Mouse (Mus musculus): ENCODE data around the gene Padi6. TPM values are rescaled to one million over a fixed set of nuclear protein-coding genes. Genes with fewer than 3 reads are reported as not detected.

Padi6 gene
- polyA plus RNA-seq, 1 experiment from 2014 or later, result not detected

DNA sequence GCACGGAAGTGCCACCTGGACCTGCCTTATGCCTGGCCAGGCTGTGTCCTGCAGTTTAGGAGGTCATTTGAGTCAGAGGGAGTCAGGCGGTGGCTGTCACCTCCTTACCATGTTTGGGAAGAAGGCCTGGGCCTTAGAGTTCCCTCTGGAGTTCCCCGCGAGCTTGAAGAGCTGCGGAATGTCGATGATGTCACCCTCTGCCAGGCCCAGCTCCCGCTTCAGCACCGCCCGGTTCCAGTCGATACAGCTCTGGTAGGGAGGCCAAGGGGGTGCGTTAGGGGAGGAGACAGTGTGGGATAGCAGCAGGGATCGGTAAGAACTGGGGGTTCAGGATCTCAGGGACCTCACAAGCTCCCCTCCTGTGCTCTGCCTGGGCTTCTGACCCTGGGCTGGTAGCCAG is 5.5 kb upstream of the Padi6 start:
- H3K27ac ChIP-seq, result no peak overlapping the region
- no peak overlapping the region for H3K4me3 ChIP-seq (replicated peaks)
- ATAC-seq (ENCODE audit: low read depth) (no peak), DNase-seq (no peak)
- H3K4me1 ChIP-seq (replicated peaks), result peaks cover 11% of the 10 kb centered on the region
- no peaks in the 10 kb centered on the region for H3K36me3 ChIP-seq
- H3K27me3 ChIP-seq, result peaks cover 17% of the 10 kb centered on the region; the same call in 1 of the 2 replicates
- H3K4me2 ChIP-seq, result no peak overlapping the region
- no peak overlapping the region for H3K9ac ChIP-seq
- 30% methylated on average over 12 of the region's 12 CpGs for WGBS (ENCODE audit: insufficient replicate concordance)
- no peaks in the 10 kb centered on the region for H3K9me3 ChIP-seq (replicated peaks)

DNA sequence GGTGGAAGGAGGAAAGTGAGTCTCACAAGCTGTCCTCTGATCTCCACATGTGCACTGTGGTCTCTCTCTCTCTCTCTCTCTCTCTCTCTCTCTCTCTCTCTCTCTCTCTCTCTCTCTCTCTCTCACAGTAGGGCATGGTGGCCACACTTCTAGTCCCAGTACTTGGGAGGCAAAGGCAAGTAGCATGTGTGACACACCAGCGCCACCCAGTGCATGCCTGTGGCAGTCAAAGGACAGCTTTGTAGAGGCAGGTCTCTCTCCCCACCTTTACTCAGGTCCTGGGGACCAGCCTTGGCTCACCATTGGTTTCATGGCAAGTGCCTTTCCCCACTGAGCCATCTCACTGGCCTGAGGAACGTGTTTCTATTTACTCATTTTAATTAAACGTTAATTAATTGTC is 2.2 kb upstream of the Padi6 start:
- Histone ChIP-seq H3K4me2 (no peak overlapping the region), H3K4me3 (replicated peaks) (no peak overlapping the region), H3K27me3 (peaks cover 17% of the 10 kb centered on the region; the same call in 1 of the 2 replicates), H3K27ac (no peak overlapping the region), H3K9me3 (replicated peaks) (no peaks in the 10 kb centered on the region), H3K4me1 (replicated peaks) (peaks cover 3% of the 10 kb centered on the region), H3K36me3 (no peaks in the 10 kb centered on the region), H3K9ac (no peak overlapping the region)
- ATAC-seq (ENCODE audit: low read depth) (0 out of 2 replicates have a peak, but pooled peaks have one; percentile 19), DNase-seq (peak; percentile 43)
- 10% methylated on average over 3 of the region's 3 CpGs for WGBS (ENCODE audit: insufficient replicate concordance)

DNA sequence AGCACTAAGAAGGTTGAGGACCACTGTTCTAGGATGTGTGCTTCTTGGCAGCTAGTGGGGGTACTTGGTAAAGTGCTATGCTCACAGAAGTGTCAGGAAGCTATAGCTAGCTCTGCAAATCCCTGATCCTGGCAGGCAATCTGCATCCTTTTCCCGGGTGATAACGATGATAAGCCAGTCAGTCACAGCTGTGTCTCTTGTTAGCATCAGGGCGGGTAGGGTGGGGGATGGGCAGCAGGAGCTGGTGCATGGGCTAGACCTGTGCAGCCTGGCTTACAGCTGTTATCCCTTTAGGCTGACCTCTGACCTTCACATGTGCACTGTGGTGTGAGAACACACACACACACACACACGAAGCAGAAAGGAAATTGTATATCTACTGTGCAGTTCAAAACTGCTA is 643 bp upstream of the Padi6 start:
- Histone ChIP-seq H3K36me3 (no peaks in the 10 kb centered on the region), H3K27me3 (peaks cover 16% of the 10 kb centered on the region; the same call in 1 of the 2 replicates), H3K27ac (no peak overlapping the region)

DNA sequence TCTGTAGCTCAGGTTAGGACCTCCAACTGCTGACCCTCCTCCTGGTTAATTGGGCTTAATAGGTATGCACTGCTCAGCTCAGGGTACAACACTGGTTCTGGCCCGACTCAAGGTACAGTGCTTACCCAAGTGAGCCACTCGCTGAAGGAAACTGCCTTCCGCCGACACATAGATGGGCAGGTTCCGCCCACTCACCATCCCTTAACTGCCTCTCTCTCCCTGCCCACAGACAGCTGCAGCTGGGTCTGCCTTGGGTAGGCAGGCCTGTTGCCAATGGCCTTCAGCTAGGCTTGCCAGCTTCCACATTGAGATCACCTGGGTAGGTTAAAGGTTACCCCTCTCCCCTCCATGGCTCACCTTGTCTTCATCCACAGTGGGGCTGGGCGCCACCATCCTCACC is 1.0 kb downstream of the Padi6 start:
- 65% methylated on average over 6 of the region's 6 CpGs for WGBS (ENCODE audit: insufficient replicate concordance)
- Histone ChIP-seq H3K9ac (no peak overlapping the region), H3K9me3 (replicated peaks) (no peaks in the 10 kb centered on the region), H3K4me1 (replicated peaks) (no peaks in the 10 kb centered on the region), H3K27ac (no peak overlapping the region), H3K4me2 (no peak overlapping the region), H3K27me3 (0 out of 2 replicates have a peak, but pooled peaks cover 4% of the 10 kb centered on the region), H3K4me3 (replicated peaks) (no peak overlapping the region), H3K36me3 (no peaks in the 10 kb centered on the region)
- DNase-seq, result no peak
- ATAC-seq (ENCODE audit: low read depth), result no peak

More for the DNA sequence above, 643 bp upstream of the Padi6 start:
- H3K4me3 ChIP-seq (replicated peaks), result no peak overlapping the region
- H3K4me2 ChIP-seq, result no peak overlapping the region
- H3K9ac ChIP-seq, result no peak overlapping the region
- ATAC-seq (ENCODE audit: low read depth) (no peak), DNase-seq (no peak)
- peaks cover 3% of the 10 kb centered on the region for H3K4me1 ChIP-seq (replicated peaks)
- no peaks in the 10 kb centered on the region for H3K9me3 ChIP-seq (replicated peaks)
- WGBS (ENCODE audit: insufficient replicate concordance), result 28% methylated on average over 4 of the region's 4 CpGs

DNA sequence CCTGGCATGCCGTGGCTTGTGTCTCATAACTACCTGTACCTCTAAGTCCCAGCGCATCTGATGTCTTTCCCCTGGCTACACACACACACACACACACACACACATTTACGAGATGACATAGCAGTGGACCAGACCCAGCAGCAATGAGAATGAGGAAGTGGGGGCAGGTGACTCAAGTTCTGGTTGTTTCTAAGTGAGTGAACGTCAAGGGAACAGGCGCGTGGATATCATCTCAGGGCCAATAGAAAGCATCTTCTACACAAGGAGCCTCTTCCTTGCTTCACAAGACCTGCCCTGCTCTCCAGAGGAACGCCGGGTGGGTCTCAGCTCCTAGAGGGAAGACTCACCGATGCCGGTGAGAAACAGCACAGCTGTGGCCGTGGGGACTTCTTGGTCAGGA is 1.8 kb downstream of the Padi6 start:
- no peak overlapping the region for H3K4me2 ChIP-seq
- H3K4me3 ChIP-seq (replicated peaks), result no peak overlapping the region
- H3K27ac ChIP-seq, result no peak overlapping the region
- H3K27me3 ChIP-seq, result 0 out of 2 replicates have a peak, but pooled peaks cover 4% of the 10 kb centered on the region
- no peak for ATAC-seq (ENCODE audit: low read depth)
- DNase-seq, result no peak
- no peaks in the 10 kb centered on the region for H3K4me1 ChIP-seq (replicated peaks)
- no peaks in the 10 kb centered on the region for H3K36me3 ChIP-seq
- no peaks in the 10 kb centered on the region for H3K9me3 ChIP-seq (replicated peaks)
- H3K9ac ChIP-seq, result no peak overlapping the region
- WGBS (ENCODE audit: insufficient replicate concordance), result 53% methylated on average over 11 of the region's 11 CpGs

DNA sequence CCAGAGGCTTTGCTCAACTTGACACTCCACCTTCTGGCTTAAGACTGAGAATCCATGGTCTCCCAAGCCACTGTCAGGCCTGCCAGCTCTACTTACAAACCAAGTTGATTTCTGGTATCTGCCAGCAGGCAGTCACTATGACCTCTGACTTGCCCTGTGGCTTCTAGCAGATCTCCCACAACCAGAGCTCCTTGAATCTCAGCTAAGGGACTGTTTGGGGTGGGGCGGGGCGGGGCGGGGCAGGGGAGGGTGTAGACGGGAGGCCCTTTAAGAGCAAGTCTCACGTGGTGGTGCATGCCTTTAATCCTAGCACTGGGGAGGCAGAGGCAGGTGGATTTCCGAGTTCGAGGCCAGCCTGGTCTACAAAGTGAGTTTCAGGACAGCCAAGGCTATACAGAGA is 9.6 kb downstream of the Padi6 start:
- Histone ChIP-seq H3K4me3 (replicated peaks) (no peak overlapping the region), H3K36me3 (no peaks in the 10 kb centered on the region), H3K9ac (no peak overlapping the region), H3K9me3 (replicated peaks) (no peaks in the 10 kb centered on the region), H3K27me3 (no peaks in the 10 kb centered on the region), H3K27ac (no peak overlapping the region), H3K4me2 (no peak overlapping the region), H3K4me1 (replicated peaks) (0 out of 2 replicates have a peak, but pooled peaks cover 2% of the 10 kb centered on the region)
- DNase-seq (peak; percentile 38), ATAC-seq (ENCODE audit: low read depth) (0 out of 2 replicates have a peak, but pooled peaks have one; percentile 15)
- WGBS (ENCODE audit: insufficient replicate concordance), result 28% methylated on average over 7 of the region's 7 CpGs

DNA sequence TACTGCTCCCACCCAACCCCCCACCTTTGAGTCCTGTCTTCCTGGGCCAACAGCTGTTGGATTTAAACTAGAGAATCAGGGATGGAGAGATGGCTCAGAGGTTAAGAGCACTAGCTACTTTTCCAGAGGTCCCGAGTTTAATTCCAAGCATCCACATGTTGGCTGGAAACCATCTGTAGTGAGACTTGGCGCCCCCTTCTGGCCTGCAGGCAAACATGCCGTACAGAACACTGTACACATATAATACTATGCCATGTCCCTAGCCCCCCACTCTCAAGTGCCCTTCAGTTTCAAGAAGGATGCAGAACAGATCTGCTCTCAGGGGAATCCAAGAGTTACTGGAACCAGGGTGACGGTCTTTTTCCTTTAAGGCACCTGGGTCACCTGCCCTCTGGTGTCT is 10.8 kb downstream of the Padi6 start:
- Histone ChIP-seq H3K27me3 (no peaks in the 10 kb centered on the region), H3K9ac (no peak overlapping the region), H3K4me1 (replicated peaks) (0 out of 2 replicates have a peak, but pooled peaks cover 2% of the 10 kb centered on the region), H3K27ac (no peak overlapping the region), H3K4me3 (replicated peaks) (no peak overlapping the region), H3K4me2 (no peak overlapping the region), H3K9me3 (replicated peaks) (no peaks in the 10 kb centered on the region), H3K36me3 (no peaks in the 10 kb centered on the region)
- ATAC-seq (ENCODE audit: low read depth), result no peak
- WGBS (ENCODE audit: insufficient replicate concordance), result 65% methylated on average over 4 of the region's 4 CpGs
- DNase-seq, result no peak

DNA sequence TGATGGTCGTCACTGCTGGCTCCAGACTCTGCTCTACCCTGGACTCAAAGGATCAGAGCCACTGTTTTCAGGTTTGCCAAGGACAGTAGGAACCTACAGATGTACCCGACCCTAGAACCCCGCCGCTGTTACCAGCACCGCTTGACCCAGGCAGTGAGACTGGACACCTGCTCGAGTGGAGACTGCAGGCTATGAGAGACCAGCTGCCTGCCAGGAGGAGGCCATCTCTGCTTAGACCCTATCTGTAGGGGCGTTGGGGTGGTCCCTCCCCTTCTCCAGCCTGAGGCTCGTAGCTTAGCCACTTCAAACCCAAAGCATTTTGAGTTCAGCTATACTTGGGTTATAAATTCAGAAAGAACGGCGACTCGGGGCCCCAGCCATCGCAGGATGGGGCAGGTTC is 15.5 kb downstream of the Padi6 start:
- WGBS (ENCODE audit: insufficient replicate concordance), result 78% methylated on average over 12 of the region's 12 CpGs
- peaks cover 31% of the 10 kb centered on the region for H3K36me3 ChIP-seq
- no peak overlapping the region for H3K27ac ChIP-seq
- no peak for ATAC-seq (ENCODE audit: low read depth)
- no peaks in the 10 kb centered on the region for H3K27me3 ChIP-seq
- no peak overlapping the region for H3K4me2 ChIP-seq
- no peaks in the 10 kb centered on the region for H3K9me3 ChIP-seq (replicated peaks)
- peaks cover 4% of the 10 kb centered on the region; the same call in 1 of the 2 replicates for H3K4me1 ChIP-seq (replicated peaks)
- no peak overlapping the region for H3K4me3 ChIP-seq (replicated peaks)
- no peak for DNase-seq
- H3K9ac ChIP-seq, result no peak overlapping the region

DNA sequence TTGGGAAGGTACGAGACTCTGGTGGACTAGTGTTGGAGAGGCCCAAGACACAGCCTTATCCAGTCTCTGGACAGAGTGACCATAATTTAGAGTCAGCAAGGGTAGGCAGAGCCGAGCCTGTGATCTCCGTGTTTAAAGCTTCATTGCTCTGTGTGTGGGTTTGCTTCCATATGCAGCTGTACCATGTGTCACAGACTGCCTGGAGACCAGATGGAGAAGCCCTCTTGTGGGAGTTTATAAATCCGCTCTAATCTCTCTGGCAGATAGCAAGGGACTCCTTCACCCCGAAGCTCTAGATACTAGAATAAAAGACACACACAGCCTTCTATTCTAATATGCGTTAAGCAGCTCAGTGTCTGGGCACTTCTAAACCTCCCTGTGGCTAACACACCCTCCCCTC is 17.7 kb downstream of the Padi6 start:
- Histone ChIP-seq H3K27ac (no peak overlapping the region), H3K27me3 (no peaks in the 10 kb centered on the region), H3K9me3 (replicated peaks) (no peaks in the 10 kb centered on the region), H3K4me2 (no peak overlapping the region), H3K36me3 (peaks cover 53% of the 10 kb centered on the region), H3K4me3 (replicated peaks) (no peak overlapping the region), H3K9ac (no peak overlapping the region), H3K4me1 (replicated peaks) (peaks cover 5% of the 10 kb centered on the region; the same call in 1 of the 2 replicates)
- DNase-seq (no peak), ATAC-seq (ENCODE audit: low read depth) (no peak)
- 72% methylated on average over 6 of the region's 6 CpGs for WGBS (ENCODE audit: insufficient replicate concordance)

DNA sequence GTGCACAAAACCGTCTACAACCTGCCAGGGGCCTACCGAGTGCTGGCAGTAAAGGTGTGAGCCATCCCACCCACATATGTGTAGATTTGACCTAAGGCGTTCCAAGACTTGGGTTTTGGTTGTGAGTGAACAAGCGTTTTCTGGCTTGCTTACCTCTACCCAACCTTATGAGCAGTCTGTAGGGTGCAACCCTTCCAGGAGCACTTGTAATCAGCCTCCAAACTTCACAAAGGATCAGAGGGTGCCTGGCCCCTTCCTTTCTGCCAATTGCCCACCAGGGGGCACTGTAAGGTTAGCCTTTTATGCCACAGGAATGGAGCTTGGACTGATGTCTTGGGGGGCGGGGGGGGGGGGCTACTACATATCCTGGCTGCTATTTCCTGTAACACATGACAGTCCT is 18.6 kb downstream of the Padi6 start:
- Histone ChIP-seq H3K36me3 (peaks cover 62% of the 10 kb centered on the region), H3K4me3 (replicated peaks) (no peak overlapping the region), H3K4me2 (no peak overlapping the region), H3K27ac (no peak overlapping the region), H3K27me3 (no peaks in the 10 kb centered on the region), H3K4me1 (replicated peaks) (peaks cover 5% of the 10 kb centered on the region; the same call in 1 of the 2 replicates), H3K9ac (no peak overlapping the region), H3K9me3 (replicated peaks) (no peaks in the 10 kb centered on the region)
- 60% methylated on average over 5 of the region's 5 CpGs for WGBS (ENCODE audit: insufficient replicate concordance)
- peak; percentile 47; the same call in 1 of the 2 replicates for ATAC-seq (ENCODE audit: low read depth)
- DNase-seq, result no peak

DNA sequence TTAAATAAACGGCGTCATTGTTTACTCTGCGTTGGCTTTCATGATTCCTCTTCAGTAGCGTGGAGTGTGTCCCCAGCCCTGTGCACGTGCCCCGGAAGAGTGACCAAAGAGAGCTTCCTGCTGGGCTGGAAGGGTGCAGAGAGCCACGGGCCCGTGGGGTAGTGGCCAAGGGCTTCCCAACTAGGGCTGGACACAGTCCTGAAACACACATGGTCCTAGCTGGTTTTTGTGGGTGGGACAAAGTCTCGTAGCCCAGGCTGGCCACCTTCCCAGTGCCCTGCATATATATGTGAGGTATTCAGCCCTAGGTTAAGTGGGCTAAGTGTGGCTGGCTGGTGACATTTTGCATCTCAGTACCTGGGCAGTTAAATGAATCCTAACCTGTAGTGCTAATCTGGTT is 19.3 kb downstream of the Padi6 start:
- Histone ChIP-seq H3K4me2 (no peak overlapping the region), H3K4me1 (replicated peaks) (peaks cover 5% of the 10 kb centered on the region; the same call in 1 of the 2 replicates), H3K9me3 (replicated peaks) (no peaks in the 10 kb centered on the region), H3K4me3 (replicated peaks) (no peak overlapping the region), H3K27ac (no peak overlapping the region), H3K9ac (no peak overlapping the region), H3K36me3 (peaks cover 68% of the 10 kb centered on the region), H3K27me3 (no peaks in the 10 kb centered on the region)
- WGBS (ENCODE audit: insufficient replicate concordance), result 74% methylated on average over 9 of the region's 9 CpGs
- DNase-seq (no peak), ATAC-seq (ENCODE audit: low read depth) (peak; percentile 10; the same call in 1 of the 2 replicates)

DNA sequence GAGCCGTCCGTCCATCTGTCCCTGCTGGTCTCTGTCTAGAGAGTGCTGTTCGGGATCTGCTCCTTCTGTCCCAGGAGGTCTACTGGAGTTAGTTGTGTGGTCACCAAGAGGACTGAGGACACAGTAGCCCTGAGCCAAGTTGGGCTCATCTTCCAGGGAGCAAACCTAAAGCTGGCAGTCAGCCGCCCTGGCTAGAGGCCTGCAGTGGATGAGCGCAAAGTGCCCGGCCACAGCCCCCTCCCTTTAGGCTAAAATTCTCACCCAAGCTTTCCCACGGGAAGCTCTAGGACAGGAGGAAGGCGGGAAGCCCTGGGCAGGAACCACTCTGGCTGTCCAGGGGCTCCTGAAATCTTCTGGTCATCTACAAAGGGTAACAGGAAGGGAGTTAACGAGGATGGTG is 19.7 kb downstream of the Padi6 start:
- Histone ChIP-seq H3K27ac (no peak overlapping the region), H3K4me3 (replicated peaks) (no peak overlapping the region), H3K4me1 (replicated peaks) (peaks cover 9% of the 10 kb centered on the region; the same call in 1 of the 2 replicates), H3K4me2 (no peak overlapping the region), H3K36me3 (peaks cover 73% of the 10 kb centered on the region), H3K9me3 (replicated peaks) (no peaks in the 10 kb centered on the region), H3K27me3 (no peaks in the 10 kb centered on the region), H3K9ac (no peak overlapping the region)
- DNase-seq, result no peak
- 84% methylated on average over 9 of the region's 9 CpGs for WGBS (ENCODE audit: insufficient replicate concordance)
- no peak for ATAC-seq (ENCODE audit: low read depth)

All from liver, embryonic 13.5 days (tissue).